7 mouse cellular contexts compared by ENCODE assay signal in genomic region chr10:53630339-53630738, GRCm38 (mm10). TPM values are rescaled to one million over a fixed set of nuclear protein-coding genes. Genes with fewer than 3 reads are reported as not detected.
DNase-seq lines count a peak whose midpoint lies in the region; ATAC-seq and TF ChIP-seq lines count a peak whose summit lies in the region.
"Not testable (repeated sequence)": the region's sequence is repeated elsewhere in the genome, so short reads cannot be mapped to it uniquely, and the experiment has no call there.

Gene Mcm9, minus strand, starts transcription at chr10:53630439.

- not testable (repeated sequence) for H3K4me1 ChIP-seq in bone marrow macrophage, adult 2 months (ENCODE audit: control insufficient read depth, insufficient read depth, low read length); intestine, embryonic 16.5 days (ENCODE audit: control insufficient read depth, insufficient read depth, low read length); limb, embryonic 15.5 days; neural tube, embryonic 15.5 days
- peaks cover 16% of the 10 kb centered on the region for H3K4me1 ChIP-seq in forebrain, embryonic 10.5 days
- peaks cover 3 to 16% of the 10 kb centered on the region in 2 experiments for H3K4me1 ChIP-seq in heart, embryonic 14.5 days (ENCODE audit: control insufficient read depth in 2 of 2, insufficient read depth in 2 of 2, low read length in 2 of 2)
- peaks cover 26% of the 10 kb centered on the region for H3K4me1 ChIP-seq in megakaryocyte, embryonic 14.5 days

- peak within 1 kb of the TSS; percentile 90 for H3K27ac ChIP-seq in bone marrow macrophage, adult 2 months (ENCODE audit: insufficient read depth, low read depth, low read length)
- H3K27ac ChIP-seq in forebrain, embryonic 10.5 days: peak within 1 kb of the TSS; percentile 97
- peak within 1 kb of the TSS; percentile 96 for H3K27ac ChIP-seq in heart, embryonic 14.5 days (replicated peaks in 1 of 2; ENCODE audit: control insufficient read depth in 1 of 2, insufficient read depth in 1 of 2, low read depth in 2 of 2, low read length in 2 of 2)
- peak within 1 kb of the TSS; percentile 96 for H3K27ac ChIP-seq in intestine, embryonic 16.5 days (ENCODE audit: low read length)
- peak within 1 kb of the TSS; percentile 95 for H3K27ac ChIP-seq in limb, embryonic 15.5 days
- H3K27ac ChIP-seq in neural tube, embryonic 15.5 days (replicated peaks): peak within 1 kb of the TSS; percentile 88

- H3K4me3 ChIP-seq in bone marrow macrophage, adult 2 months (ENCODE audit: insufficient read depth, low read length): peak within 1 kb of the TSS; percentile 99
- peak within 1 kb of the TSS; percentile 76 for H3K4me3 ChIP-seq in forebrain, embryonic 10.5 days
- H3K4me3 ChIP-seq in heart, embryonic 14.5 days (ENCODE audit: control insufficient read depth in 1 of 2, insufficient read depth in 1 of 2, low read depth in 1 of 2, low read length in 2 of 2): peak within 1 kb of the TSS; percentile 90 to 94
- peak within 1 kb of the TSS; percentile 77 for H3K4me3 ChIP-seq in intestine, embryonic 16.5 days (ENCODE audit: low read length)
- peak within 1 kb of the TSS; percentile 79 for H3K4me3 ChIP-seq in limb, embryonic 15.5 days
- H3K4me3 ChIP-seq in megakaryocyte, embryonic 14.5 days (replicated peaks): peak within 1 kb of the TSS; percentile 100
- peak within 1 kb of the TSS; percentile 82 for H3K4me3 ChIP-seq in neural tube, embryonic 15.5 days (replicated peaks)

- not testable (repeated sequence) for TF ChIP-seq POLR2A in bone marrow macrophage, adult 2 months (IDR thresholded peaks at IDR 0.05; ENCODE audit: borderline replicate concordance, low read depth, low read length)

- not testable (repeated sequence) for H3K9me3 ChIP-seq in forebrain, embryonic 10.5 days; heart, embryonic 14.5 days (ENCODE audit: control insufficient read depth, low read length); intestine, embryonic 16.5 days (ENCODE audit: control insufficient read depth, low read length); limb, embryonic 15.5 days; megakaryocyte, embryonic 14.5 days; neural tube, embryonic 15.5 days (replicated peaks)

- not testable (repeated sequence) for H3K27me3 ChIP-seq in forebrain, embryonic 10.5 days (ENCODE audit: poor library complexity, severe bottlenecking); heart, embryonic 14.5 days (ENCODE audit: control insufficient read depth, insufficient read depth, low read length); intestine, embryonic 16.5 days (replicated peaks; ENCODE audit: control insufficient read depth, insufficient read depth, low read length); limb, embryonic 15.5 days; megakaryocyte, embryonic 14.5 days (replicated peaks); neural tube, embryonic 15.5 days (replicated peaks)

- not testable (repeated sequence) for DNase-seq in forebrain, embryonic 10.5 days (ENCODE audit: extremely low spot score, low spot score)

- 62% methylated on average over 10 of the region's 10 CpGs for WGBS in forebrain, embryonic 10.5 days
- 58% methylated on average over 10 of the region's 10 CpGs for WGBS in heart, embryonic 14.5 days
- 57% methylated on average over 10 of the region's 10 CpGs for WGBS in intestine, embryonic 16.5 days
- WGBS in limb, embryonic 15.5 days: 54% methylated on average over 10 of the region's 10 CpGs
- 55% methylated on average over 10 of the region's 10 CpGs for WGBS in neural tube, embryonic 15.5 days

- H3K4me2 ChIP-seq in heart, embryonic 14.5 days (ENCODE audit: low read length): peak within 1 kb of the TSS; percentile 71
- peak within 1 kb of the TSS; percentile 53 for H3K4me2 ChIP-seq in intestine, embryonic 16.5 days (ENCODE audit: low read depth, low read length)
- peak within 1 kb of the TSS; percentile 52 for H3K4me2 ChIP-seq in limb, embryonic 15.5 days
- peak within 1 kb of the TSS; percentile 62 for H3K4me2 ChIP-seq in neural tube, embryonic 15.5 days

- TF ChIP-seq CTCF in bone marrow macrophage, adult 2 months (IDR thresholded peaks at IDR 0.05; ENCODE audit: low read depth, low read length): not testable (repeated sequence)

- not testable (repeated sequence) for ATAC-seq in heart, embryonic 14.5 days (ENCODE audit: insufficient number of reproducible peaks, insufficient read depth, low FRiP score, low read depth); intestine, embryonic 16.5 days; limb, embryonic 15.5 days (ENCODE audit: insufficient number of reproducible peaks, low FRiP score, low TSS enrichment, low read depth); neural tube, embryonic 15.5 days (ENCODE audit: low FRiP score)

- H3K36me3 ChIP-seq in forebrain, embryonic 10.5 days (replicated peaks); heart, embryonic 14.5 days (ENCODE audit: control insufficient read depth, insufficient read depth, low read length); intestine, embryonic 16.5 days (ENCODE audit: control insufficient read depth, insufficient read depth, low read length); limb, embryonic 15.5 days; neural tube, embryonic 15.5 days: not testable (repeated sequence)
- H3K36me3 ChIP-seq in megakaryocyte, embryonic 14.5 days (replicated peaks; ENCODE audit: low read length): peaks cover 11% of the 10 kb centered on the region

- peak within 1 kb of the TSS; percentile 89 for H3K9ac ChIP-seq in heart, embryonic 14.5 days (ENCODE audit: low read length)
- H3K9ac ChIP-seq in intestine, embryonic 16.5 days (ENCODE audit: low read depth, low read length): peak within 1 kb of the TSS; percentile 88
- peak within 1 kb of the TSS; percentile 68 for H3K9ac ChIP-seq in limb, embryonic 15.5 days
- peak within 1 kb of the TSS; percentile 66 for H3K9ac ChIP-seq in neural tube, embryonic 15.5 days (replicated peaks)

RNA-seq across cellular contexts. Expression of gene Mcm9, which starts in this region (rescaled TPM):
- 7.3 and 9.8 TPM in 2 replicates for polyA plus RNA-seq in bone marrow macrophage, adult 2 months (2012; ENCODE audit: insufficient read depth, insufficient read length, missing spikeins)
- polyA plus RNA-seq in forebrain, embryonic 10.5 days (2016; fragmentation: Nextera tagmentation; extraction: Ambion mirVana): 11.7 and 13.4 TPM in 2 replicates
- 11.1 and 11.8 TPM in 2 replicates for polyA plus RNA-seq in heart, embryonic 14.5 days (2014; fragmentation: Nextera tagmentation; extraction: Ambion mirVana)
- polyA plus RNA-seq in intestine, embryonic 16.5 days (2015; fragmentation: Nextera tagmentation; extraction: Ambion mirVana): 5.6 and 5.8 TPM in 2 replicates
- polyA plus RNA-seq in limb, embryonic 15.5 days (2015; fragmentation: Nextera tagmentation; extraction: Ambion mirVana): 8.5 and 9.3 TPM in 2 replicates
- polyA plus RNA-seq in megakaryocyte, embryonic 14.5 days (2012; ENCODE audit: insufficient read depth, low replicate concordance): 0.47 and 1.8 TPM in 2 replicates
- 5.1 and 7.8 TPM in 2 replicates for polyA plus RNA-seq in neural tube, embryonic 15.5 days (2015; fragmentation: Nextera tagmentation; extraction: Ambion mirVana)
